Mouse (Mus musculus) midbrain, postnatal 0 days (tissue): ENCODE results near the gene Hsd17b13. TPM values are rescaled to one million over a fixed set of nuclear protein-coding genes. Genes with fewer than 3 reads are reported as not detected.

Experiments
- ATAC-seq: fragments of 200-750 bp; cut with Nextera tagmentation; 2 replicates; pipeline ENCODE4 v1.8.0; 2017; ENCODE audit warnings: moderate number of reproducible peaks, mild to moderate bottlenecking, moderate TSS enrichment, moderate library complexity; ENCODE audit not compliant: low FRiP score
- DNase-seq: peaks from one replicate; pipeline ENCODE4 v3.0.0-alpha.2; 2015; ENCODE audit warnings: low spot score
- H3K27ac ChIP-seq: fragments of 300-500 bp; sonication (generic); 2 replicates; pipeline ENCODE4 v1.5.1; 2014; ENCODE audit warnings: low read depth, mild to moderate bottlenecking, low read length, mixed read lengths
- H3K27me3 ChIP-seq: fragments of 300-500 bp; sonication (generic); 2 replicates; pipeline ENCODE4 v1.6.1; 2014; ENCODE audit warnings: low read length, control low read depth, mixed read lengths; ENCODE audit not compliant: insufficient read depth
- H3K36me3 ChIP-seq: fragments of 300-500 bp; sonication (generic); 2 replicates; pipeline ENCODE4 v1.6.1; 2014; ENCODE audit warnings: low read length, control low read depth, mixed read lengths; ENCODE audit not compliant: insufficient read depth
- H3K4me1 ChIP-seq: fragments of 300-500 bp; sonication (generic); 2 replicates; pipeline ENCODE4 v1.6.1; 2014; ENCODE audit warnings: mild to moderate bottlenecking, control low read depth, antibody characterized with exemption, low read length, mixed read lengths; ENCODE audit not compliant: insufficient read depth
- H3K4me2 ChIP-seq: fragments of 300-500 bp; sonication (generic); 2 replicates; pipeline ENCODE4 v1.6.1; 2014; ENCODE audit warnings: low read depth, mild to moderate bottlenecking, low read length, mixed read lengths; ENCODE audit not compliant: poor library complexity, severe bottlenecking
- H3K4me3 ChIP-seq: fragments of 300-500 bp; sonication (generic); 2 replicates; pipeline ENCODE4 v1.5.1; 2014; ENCODE audit warnings: low read depth, mild to moderate bottlenecking, low read length, moderate library complexity
- H3K9ac ChIP-seq: fragments of 300-500 bp; sonication (generic); replicated peaks from 2 replicates; pipeline ENCODE4 v1.6.1; 2014; ENCODE audit warnings: mild to moderate bottlenecking, low read length, moderate library complexity, mixed read lengths; ENCODE audit not compliant: poor library complexity, severe bottlenecking
- H3K9me3 ChIP-seq: fragments of 300-500 bp; sonication (generic); 2 replicates; pipeline ENCODE4 v1.6.1; 2016; ENCODE audit warnings: low read length, control low read depth
- CTCF ChIP-seq: IDR thresholded peaks from 2 replicates; pipeline ENCODE4 v1.5.1; 2016; ENCODE audit warnings: antibody characterized with exemption, mild to moderate bottlenecking
- WGBS: fragments of 180-500 bp; shearing (Covaris S2); extraction: QIAGEN DNeasy Blood & Tissue Kit; methylation state at CpG from one replicate; pipeline ENCODE4 v1.1.7; 2014; 5-methylcytosine and 5-hydroxymethylcytosine counted together
- polyA plus RNA-seq: library from polyadenylated mRNA; unstranded; fragments of >200 nt; fragmentation: Nextera tagmentation; extraction: Ambion mirVana; gene quantifications from 2 replicates; pipeline ENCODE4 v1.2.1, GENCODE M21; 2015
- total RNA-seq: library from RNA; depleted of rRNA; stranded (reverse); fragments of >200 nt; gene quantifications from 2 replicates; pipeline ENCODE4 v1.2.3, GENCODE M21; 2014

The Hsd17b13 gene
- total and polyA plus RNA-seq, 2 experiments from 2014 or later: 0.27 TPM; not detected in 1

DNA sequence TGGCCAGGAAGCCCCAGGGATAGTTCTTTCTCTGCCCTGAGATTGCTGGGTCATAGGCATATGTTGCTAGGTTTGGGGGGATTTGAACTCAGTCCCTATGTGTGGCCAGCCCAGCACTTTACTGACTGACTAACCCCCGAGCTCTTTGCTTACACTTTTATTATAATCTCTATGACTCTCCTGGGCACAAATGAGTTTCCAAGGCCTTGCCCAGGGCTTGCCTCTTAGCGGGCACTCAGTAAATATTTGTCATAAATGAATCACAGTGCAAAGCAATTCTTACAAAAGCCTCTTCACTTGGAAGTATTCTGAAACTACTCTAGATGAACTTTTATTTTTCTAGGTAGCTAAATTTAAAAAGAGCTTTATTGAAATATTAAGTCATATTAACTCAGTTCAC lies 26.7 kb upstream of the Hsd17b13 start:
- Histone ChIP-seq H3K36me3 (no peaks in the 10 kb centered on the region), H3K27me3 (no peaks in the 10 kb centered on the region), H3K27ac (no peak overlapping the region), H3K4me2 (no peak overlapping the region), H3K9ac (no peak overlapping the region), H3K4me3 (no peak overlapping the region), H3K9me3 (no peaks in the 10 kb centered on the region), H3K4me1 (peaks cover 5% of the 10 kb centered on the region; the same call in 1 of the 2 replicates)
- WGBS: 95% methylated on average over 2 of the region's 2 CpGs
- no peak for ATAC-seq
- no peak for DNase-seq
- TF ChIP-seq CTCF: no peak

DNA sequence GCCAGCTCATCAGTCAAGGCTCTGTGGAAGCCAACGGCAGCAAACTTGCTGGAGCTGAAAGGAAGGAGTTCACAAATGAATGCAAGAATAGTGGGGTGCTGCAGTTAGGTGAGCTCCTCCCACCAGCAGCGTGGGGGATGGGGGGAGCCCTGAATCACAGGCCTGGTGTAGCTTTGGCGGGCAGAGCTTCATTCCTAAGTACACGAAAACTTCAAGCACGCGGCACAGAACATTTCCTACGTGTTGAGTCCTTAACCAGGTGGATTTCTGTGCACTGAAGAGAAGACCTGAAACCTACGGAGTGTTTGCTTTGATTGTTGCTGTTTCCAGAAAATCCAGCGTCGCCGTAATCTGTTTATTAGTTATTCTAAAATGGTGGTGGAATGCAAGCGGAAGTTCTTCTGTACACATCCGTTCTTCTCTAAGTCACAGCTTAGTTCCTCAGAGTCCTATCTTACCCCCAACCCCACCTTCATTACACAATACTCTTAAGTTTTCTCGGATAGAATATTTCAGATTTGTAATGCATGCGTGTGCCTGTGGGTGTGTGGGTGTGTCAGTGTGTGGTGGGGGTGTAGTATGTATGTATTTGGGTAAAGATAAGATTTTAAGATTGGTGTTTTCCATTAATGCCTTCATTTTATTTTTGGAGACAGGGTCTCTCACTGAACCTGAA lies 26.2 kb upstream of the Hsd17b13 start:
- H3K36me3 ChIP-seq: no peaks in the 10 kb centered on the region
- ATAC-seq: no peak
- H3K4me1 ChIP-seq: peaks cover 5% of the 10 kb centered on the region; the same call in 1 of the 2 replicates
- H3K27ac ChIP-seq: no peak overlapping the region
- H3K9ac ChIP-seq: no peak overlapping the region
- H3K4me2 ChIP-seq: peak overlapping the region; percentile 41
- no peaks in the 10 kb centered on the region for H3K9me3 ChIP-seq
- no peak for TF ChIP-seq CTCF
- DNase-seq: no peak
- peak overlapping the region; percentile 12; the same call in 1 of the 2 replicates for H3K4me3 ChIP-seq
- 52% methylated on average over 15 of the region's 15 CpGs for WGBS
- no peaks in the 10 kb centered on the region for H3K27me3 ChIP-seq

- H3K4me3 ChIP-seq: peak overlapping the region; percentile 12; the same call in 1 of the 2 replicates
- DNase-seq: no peak
- no peak overlapping the region for H3K27ac ChIP-seq
- H3K27me3 ChIP-seq: no peaks in the 10 kb centered on the region
- WGBS: 18% methylated on average over 18 of the region's 18 CpGs
- peaks cover 5% of the 10 kb centered on the region; the same call in 1 of the 2 replicates for H3K4me1 ChIP-seq
- H3K4me2 ChIP-seq: peak overlapping the region; percentile 41
- H3K36me3 ChIP-seq: no peaks in the 10 kb centered on the region
- TF ChIP-seq CTCF: no peak
- H3K9me3 ChIP-seq: no peaks in the 10 kb centered on the region
- no peak for ATAC-seq
- H3K9ac ChIP-seq: no peak overlapping the region
These were observed 25.5 kb upstream of the Hsd17b13 start for GRCm38 (mm10) chr5:104002549-104003255.

DNA sequence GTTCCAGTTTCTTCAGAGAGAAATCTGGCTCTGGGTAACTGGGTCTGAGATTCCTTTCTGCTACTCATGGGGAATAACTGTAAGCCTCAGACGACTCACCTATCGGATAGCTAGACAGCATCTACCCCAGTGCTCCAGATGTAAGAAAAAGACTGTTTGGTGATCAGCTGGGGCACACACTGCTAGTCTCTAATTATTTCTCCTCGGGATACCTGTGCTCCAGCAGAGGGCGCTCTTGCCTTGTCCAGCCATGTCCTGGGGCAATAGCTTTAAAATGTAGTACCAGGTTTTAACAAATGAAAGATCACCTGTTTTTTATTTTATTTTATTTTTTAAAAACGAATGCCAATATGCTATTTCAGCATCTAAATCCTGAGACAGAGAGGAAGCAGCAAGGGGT lies 22.5 kb upstream of the Hsd17b13 start:
- DNase-seq (peak; percentile 69), ATAC-seq (no peak)
- no peak overlapping the region for H3K9ac ChIP-seq
- no peaks in the 10 kb centered on the region for H3K36me3 ChIP-seq
- peak; percentile 90 for TF ChIP-seq CTCF
- H3K4me1 ChIP-seq: peaks cover 5% of the 10 kb centered on the region; the same call in 1 of the 2 replicates
- 3% methylated on average over 5 of the region's 5 CpGs for WGBS
- H3K27ac ChIP-seq: no peak overlapping the region
- no peaks in the 10 kb centered on the region for H3K27me3 ChIP-seq
- H3K4me3 ChIP-seq: no peak overlapping the region
- H3K9me3 ChIP-seq: no peaks in the 10 kb centered on the region
- H3K4me2 ChIP-seq: no peak overlapping the region

DNA sequence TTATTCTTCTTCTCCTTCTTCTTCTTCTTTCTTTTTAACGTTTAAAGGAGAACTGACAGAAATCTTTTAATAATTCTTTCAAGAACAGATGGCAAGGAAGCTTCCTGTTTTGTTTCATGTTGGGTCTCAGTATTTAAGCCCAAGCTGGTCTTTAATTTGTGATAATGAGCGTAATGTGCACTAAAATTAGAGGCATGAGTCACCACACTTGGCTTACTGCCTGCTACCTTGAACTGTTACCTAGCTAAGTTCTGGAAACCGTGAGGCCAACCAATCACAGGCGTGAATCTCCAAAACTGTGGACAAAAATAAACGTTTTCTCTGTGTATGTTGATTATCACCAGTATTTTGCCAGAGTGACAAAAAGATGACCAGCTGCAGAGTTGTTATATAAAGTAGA lies 21.5 kb upstream of the Hsd17b13 start:
- Histone ChIP-seq H3K9me3 (no peaks in the 10 kb centered on the region), H3K36me3 (no peaks in the 10 kb centered on the region), H3K4me1 (peaks cover 5% of the 10 kb centered on the region; the same call in 1 of the 2 replicates), H3K4me3 (no peak overlapping the region), H3K9ac (no peak overlapping the region), H3K27ac (no peak overlapping the region), H3K4me2 (no peak overlapping the region), H3K27me3 (no peaks in the 10 kb centered on the region)
- no peak for TF ChIP-seq CTCF
- ATAC-seq (no peak), DNase-seq (peak; percentile 4)
- 77% methylated on average over 5 of the region's 5 CpGs for WGBS

GRCm38 (mm10) chr5:103995181-103995580 lies 18.0 kb upstream of the Hsd17b13 start:
- WGBS: 61% methylated on average over 3 of the region's 3 CpGs

More at GRCm38 (mm10) chr5:103995181-103995580, 18.0 kb upstream of the Hsd17b13 start:
- TF ChIP-seq CTCF: peak; percentile 66
- Histone ChIP-seq H3K4me2 (no peak overlapping the region), H3K9ac (no peak overlapping the region), H3K36me3 (no peaks in the 10 kb centered on the region), H3K9me3 (no peaks in the 10 kb centered on the region), H3K4me1 (no peaks in the 10 kb centered on the region), H3K27ac (no peak overlapping the region), H3K4me3 (no peak overlapping the region), H3K27me3 (no peaks in the 10 kb centered on the region)
- DNase-seq (peak; percentile 21), ATAC-seq (no peak)
